Mouse (Mus musculus) bone marrow, adult 2 months (tissue): ENCODE measurements around the gene Gimap8.

ENCODE experiments used
- CTCF ChIP-seq: fragments of 200-500 bp; IDR thresholded peaks from 2 replicates; pipeline ENCODE4 v1.5.1; 2011; ENCODE audit warnings: low read length, control low read depth; ENCODE audit not compliant: control insufficient read depth, insufficient read depth
- POLR2A ChIP-seq: fragments of 200-500 bp; IDR thresholded peaks from 2 replicates; pipeline ENCODE4 v1.6.1; 2011; ENCODE audit warnings: low read depth, mild to moderate bottlenecking, control low read depth, low read length, borderline replicate concordance; ENCODE audit not compliant: control insufficient read depth

DNA sequence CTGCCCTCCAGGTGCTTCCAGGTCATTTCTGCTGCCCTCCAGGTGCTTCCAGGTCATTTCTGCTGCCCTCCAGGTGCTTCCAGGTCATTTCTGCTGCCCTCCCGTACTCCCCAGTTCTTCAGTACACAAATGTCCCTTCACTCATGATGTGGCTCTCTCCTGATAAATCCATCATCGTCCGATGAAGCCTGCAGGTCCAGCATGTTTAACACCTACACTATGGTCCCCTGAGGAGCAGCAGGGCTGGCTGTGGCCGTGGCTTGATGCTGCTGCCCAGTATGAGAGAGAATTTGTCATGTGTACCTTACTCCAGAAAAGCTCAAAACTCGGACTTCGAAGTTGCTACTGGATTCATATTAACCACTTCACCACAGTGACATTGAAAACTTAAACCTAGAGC is 5.6 kb upstream of the Gimap8 start:
- no peak for TF ChIP-seq CTCF
- TF ChIP-seq POLR2A, result no peak
